Mouse (Mus musculus) spleen, adult 2 months (tissue): Measurements from ENCODE around the gene Ppp2r2c. TPM values are rescaled to one million over a fixed set of nuclear protein-coding genes. Genes with fewer than 3 reads are reported as not detected.

ENCODE experiments used
- DNase-seq, 2 experiments: peaks; one replicate each; pipeline versions ENCODE4 v3.0.0 to v3.0.0-alpha.2; 2012 to 2021; ENCODE audit warnings: low spot score in 2 of 2, low read depth in 1 of 2
- H3K27ac ChIP-seq: fragments of 200-500 bp; 2 replicates; pipeline ENCODE4 v1.5.1; 2012; ENCODE audit warnings: low read length, inconsistent platforms; ENCODE audit not compliant: insufficient read depth
- H3K27me3 ChIP-seq: fragments of 200-500 bp; 2 replicates; pipeline ENCODE4 v1.6.1; 2012; ENCODE audit warnings: mild to moderate bottlenecking, moderate library complexity, low read length, inconsistent platforms; ENCODE audit not compliant: control insufficient read depth, insufficient read depth
- H3K36me3 ChIP-seq: fragments of 200-500 bp; 2 replicates; pipeline ENCODE4 v1.6.1; 2012; ENCODE audit warnings: mild to moderate bottlenecking, low read length, inconsistent platforms; ENCODE audit not compliant: control insufficient read depth, insufficient read depth
- H3K4me1 ChIP-seq: fragments of 200-500 bp; 2 replicates; pipeline ENCODE4 v1.6.1; 2011; ENCODE audit warnings: inconsistent platforms; ENCODE audit not compliant: control insufficient read depth, insufficient read depth, insufficient read length
- H3K4me3 ChIP-seq: fragments of 200-500 bp; 2 replicates; pipeline ENCODE4 v1.5.1; 2011; ENCODE audit warnings: mild to moderate bottlenecking, inconsistent platforms; ENCODE audit not compliant: insufficient read depth, insufficient read length; ENCODE audit errors: extremely low read depth
- CTCF ChIP-seq: fragments of 200-500 bp; IDR thresholded peaks from 2 replicates; pipeline ENCODE4 v1.5.1; 2011; ENCODE audit warnings: mild to moderate bottlenecking, inconsistent platforms; ENCODE audit not compliant: insufficient read depth, insufficient read length, insufficient replicate concordance; ENCODE audit errors: extremely low read depth
- POLR2A ChIP-seq: fragments of 200-500 bp; IDR thresholded peaks from 2 replicates; pipeline ENCODE4 v1.6.1; 2011; ENCODE audit warnings: low read depth, low read length, inconsistent platforms
- WGBS: fragments of 180-500 bp; shearing (Covaris S2); methylation state at CpG from one replicate; pipeline ENCODE4 v1.1.7; 2018; 5-methylcytosine and 5-hydroxymethylcytosine counted together
- polyA plus RNA-seq: library from polyadenylated mRNA; depleted of rRNA; stranded (reverse); fragments of >200 nt; gene quantifications from 2 replicates; pipeline ENCODE4 v1.2.3, GENCODE M21; 2012

The Ppp2r2c gene
- polyA plus RNA-seq, 1 experiment: 0.05 TPM

GRCm38 (mm10) chr5:36902807-36903206, 34.5 kb downstream of the Ppp2r2c start:
- TF ChIP-seq POLR2A (no peak), CTCF (no peak)
- Histone ChIP-seq H3K27me3 (no peaks in the 10 kb centered on the region), H3K4me3 (no peak overlapping the region), H3K4me1 (no peaks in the 10 kb centered on the region), H3K36me3 (no peaks in the 10 kb centered on the region), H3K27ac (no peak overlapping the region)
- 67% methylated on average over 2 of the region's 2 CpGs for WGBS
- no peak for DNase-seq

GRCm38 (mm10) chr5:36904131-36904530, 35.8 kb downstream of the Ppp2r2c start:
- no peak overlapping the region for H3K4me3 ChIP-seq
- TF ChIP-seq POLR2A (no peak), CTCF (no peak)
- DNase-seq: no peak
- H3K4me1 ChIP-seq: no peaks in the 10 kb centered on the region
- H3K27ac ChIP-seq: no peak overlapping the region
- 85% methylated on average over 2 of the region's 2 CpGs for WGBS
- H3K27me3 ChIP-seq: no peaks in the 10 kb centered on the region
- no peaks in the 10 kb centered on the region for H3K36me3 ChIP-seq

- no peaks in the 10 kb centered on the region for H3K36me3 ChIP-seq
- TF ChIP-seq POLR2A: no peak
- no peak for TF ChIP-seq CTCF
- H3K27me3 ChIP-seq: no peaks in the 10 kb centered on the region
- WGBS: 77% methylated on average over 9 of the region's 9 CpGs
- H3K4me1 ChIP-seq: no peaks in the 10 kb centered on the region
- DNase-seq: no peak
- no peak overlapping the region for H3K4me3 ChIP-seq
- H3K27ac ChIP-seq: no peak overlapping the region
Observed at GRCm38 (mm10) chr5:36904703-36905102, 36.4 kb downstream of the Ppp2r2c start.

GRCm38 (mm10) chr5:36905216-36905615, 36.9 kb downstream of the Ppp2r2c start:
- Histone ChIP-seq H3K27ac (no peak overlapping the region), H3K36me3 (no peaks in the 10 kb centered on the region), H3K4me1 (no peaks in the 10 kb centered on the region), H3K27me3 (no peaks in the 10 kb centered on the region), H3K4me3 (no peak overlapping the region)
- TF ChIP-seq CTCF: no peak
- TF ChIP-seq POLR2A: no peak
- WGBS: 85% methylated on average over 8 of the region's 8 CpGs
- no peak for DNase-seq

- no peak overlapping the region for H3K27ac ChIP-seq
- H3K27me3 ChIP-seq: no peaks in the 10 kb centered on the region
- no peak for TF ChIP-seq CTCF
- TF ChIP-seq POLR2A: no peak
- 54% methylated on average over 10 of the region's 10 CpGs for WGBS
- DNase-seq: no peak
- H3K4me3 ChIP-seq: no peak overlapping the region
- H3K36me3 ChIP-seq: no peaks in the 10 kb centered on the region
- H3K4me1 ChIP-seq: no peaks in the 10 kb centered on the region
Observed at GRCm38 (mm10) chr5:36907695-36908094, 39.4 kb downstream of the Ppp2r2c start.

GRCm38 (mm10) chr5:36909545-36909944, 41.2 kb downstream of the Ppp2r2c start:
- DNase-seq: no peak
- WGBS: 82% methylated on average over 21 of the region's 21 CpGs
- H3K4me3 ChIP-seq: no peak overlapping the region
- no peak overlapping the region for H3K27ac ChIP-seq
- H3K4me1 ChIP-seq: no peaks in the 10 kb centered on the region
- TF ChIP-seq POLR2A (no peak), CTCF (no peak)
- no peaks in the 10 kb centered on the region for H3K27me3 ChIP-seq
- no peaks in the 10 kb centered on the region for H3K36me3 ChIP-seq

GRCm38 (mm10) chr5:36910980-36911379, 42.7 kb downstream of the Ppp2r2c start:
- no peaks in the 10 kb centered on the region for H3K36me3 ChIP-seq
- WGBS: 31% methylated on average over 7 of the region's 7 CpGs
- DNase-seq: no peak
- no peaks in the 10 kb centered on the region for H3K4me1 ChIP-seq
- no peaks in the 10 kb centered on the region for H3K27me3 ChIP-seq
- no peak for TF ChIP-seq POLR2A
- TF ChIP-seq CTCF: no peak
- H3K4me3 ChIP-seq: no peak overlapping the region
- no peak overlapping the region for H3K27ac ChIP-seq

GRCm38 (mm10) chr5:36911759-36912352, 43.5 kb downstream of the Ppp2r2c start:
- Histone ChIP-seq H3K27ac (no peak overlapping the region), H3K36me3 (no peaks in the 10 kb centered on the region), H3K27me3 (no peaks in the 10 kb centered on the region), H3K4me1 (no peaks in the 10 kb centered on the region), H3K4me3 (no peak overlapping the region)
- no peak for TF ChIP-seq POLR2A
- no peak for TF ChIP-seq CTCF
- DNase-seq: no peak
- 60% methylated on average over 11 of the region's 11 CpGs for WGBS
